Mouse (Mus musculus) right cerebral cortex, adult 18-20 months (tissue): ENCODE measurements around the gene C2.

ENCODE experiments used
- DNase-seq: peaks from one replicate; pipeline ENCODE4 v3.0.0; 2022; ENCODE audit warnings: mixed read lengths

The C2 gene

GRCm38 (mm10) chr17:34898160-34898586 is at the start of gene C2, which contains the start of gene Ehmt2:
Gene C2 (minus strand): TSS chr17:34898265.
Gene Ehmt2 (plus strand): TSS chr17:34898469.
- peak; percentile 87 for DNase-seq

GRCm38 (mm10) chr17:34947606-34948005 is 49.5 kb upstream of the C2 start:
- no peak for DNase-seq

- DNase-seq, result no peak
These were observed 48.5 kb upstream of the C2 start for GRCm38 (mm10) chr17:34946486-34947140.

GRCm38 (mm10) chr17:34944362-34944761 is 46.3 kb upstream of the C2 start:
- DNase-seq, result no peak

- no peak for DNase-seq
These were observed 45.2 kb upstream of the C2 start for GRCm38 (mm10) chr17:34943128-34943815.

- no peak for DNase-seq
These were observed 43.4 kb upstream of the C2 start for GRCm38 (mm10) chr17:34941344-34942041.

- no peak for DNase-seq
These were observed 40.0 kb upstream of the C2 start for GRCm38 (mm10) chr17:34937960-34938505.

GRCm38 (mm10) chr17:34934830-34935229 is 36.8 kb upstream of the C2 start:
- DNase-seq, result no peak

GRCm38 (mm10) chr17:34934031-34934430 is 36.0 kb upstream of the C2 start:
- peak; percentile 48 for DNase-seq

- no peak for DNase-seq
These were observed 34.2 kb upstream of the C2 start for GRCm38 (mm10) chr17:34932287-34932686.

- peak; percentile 59 for DNase-seq
These were observed 33.7 kb upstream of the C2 start for GRCm38 (mm10) chr17:34931735-34932098.

GRCm38 (mm10) chr17:34931061-34931734 is 33.1 kb upstream of the C2 start, which contains the start of gene Neu1:
Gene Neu1 (plus strand): TSS chr17:34931253.
- peak; percentile 99 for DNase-seq

GRCm38 (mm10) chr17:34928841-34929240 is 30.8 kb upstream of the C2 start:
- no peak for DNase-seq

GRCm38 (mm10) chr17:34927306-34928019 is 29.4 kb upstream of the C2 start:
- peak; percentile 48 for DNase-seq

GRCm38 (mm10) chr17:34924258-34924657 is 26.2 kb upstream of the C2 start:
- DNase-seq, result no peak

GRCm38 (mm10) chr17:34922939-34923338 is 24.9 kb upstream of the C2 start:
- no peak for DNase-seq

- no peak for DNase-seq
These were observed 19.1 kb upstream of the C2 start for GRCm38 (mm10) chr17:34917188-34917587.

GRCm38 (mm10) chr17:34916316-34916715 is 18.3 kb upstream of the C2 start:
- no peak for DNase-seq

- DNase-seq, result no peak
These were observed 17.4 kb upstream of the C2 start for GRCm38 (mm10) chr17:34915410-34915831.

- no peak for DNase-seq
These were observed 16.0 kb upstream of the C2 start, which contains the start of gene Slc44a4 for GRCm38 (mm10) chr17:34913930-34914665. Gene Slc44a4 (plus strand): TSS chr17:34914466.

GRCm38 (mm10) chr17:34911945-34912351 is 13.9 kb upstream of the C2 start:
- peak; percentile 48 for DNase-seq
